Mouse (Mus musculus) MEL (cell line): ENCODE results near the gene D630039A03Rik. TPM values are rescaled to one million over a fixed set of nuclear protein-coding genes. Genes with fewer than 3 reads are reported as not detected.

Experiments used
- DNase-seq: peaks from one replicate; pipeline ENCODE4 v3.0.0; 2011; ENCODE audit warnings: low read depth, low spot score
- H3K27ac ChIP-seq: 2 replicates; pipeline ENCODE4 v1.5.1; 2012; ENCODE audit warnings: low read depth, mild to moderate bottlenecking, control low read depth, low read length, moderate library complexity; ENCODE audit not compliant: control insufficient read depth
- H3K27me3 ChIP-seq, 2 experiments: fragments of 150-350 bp in 1 of 2; sonication (generic) in 1 of 2; 2 replicates each; pipeline ENCODE4 v1.6.1; 2012; ENCODE audit warnings: low read length in 2 of 2, mild to moderate bottlenecking in 2 of 2, improper control_type of control experiment in 1 of 2, moderate library complexity in 1 of 2; ENCODE audit not compliant: insufficient read depth in 2 of 2, control insufficient read depth in 1 of 2
- H3K36me3 ChIP-seq, 2 experiments: 2 replicates each; pipeline ENCODE4 v1.6.1; 2012 to 2014; ENCODE audit warnings: low read length in 2 of 2, improper control_type of control experiment in 1 of 2, inconsistent platforms in 1 of 2, mild to moderate bottlenecking in 1 of 2; ENCODE audit not compliant: insufficient read depth in 2 of 2, control insufficient read depth in 1 of 2
- H3K4me1 ChIP-seq, 2 experiments: fragments of 150-350 bp in 1 of 2; sonication (generic) in 1 of 2; 2 replicates each; pipeline ENCODE4 v1.6.1; 2012; ENCODE audit warnings: low read length in 2 of 2, improper control_type of control experiment in 1 of 2, mild to moderate bottlenecking in 1 of 2; ENCODE audit not compliant: insufficient read depth in 2 of 2, control insufficient read depth in 1 of 2
- H3K4me3 ChIP-seq, 2 experiments: fragments of 150-350 bp in 1 of 2; sonication (generic) in 1 of 2; 2 replicates each; pipeline ENCODE4 v1.5.1; 2012; ENCODE audit warnings: low read depth in 2 of 2, low read length in 2 of 2, mild to moderate bottlenecking in 2 of 2, moderate library complexity in 2 of 2, control low read depth in 1 of 2, improper control_type of control experiment in 1 of 2; ENCODE audit not compliant: control insufficient read depth in 1 of 2, insufficient read depth in 1 of 2
- H3K79me2 ChIP-seq: 2 replicates; pipeline ENCODE4 v1.6.1; 2012; ENCODE audit warnings: mild to moderate bottlenecking, low read length, moderate library complexity; ENCODE audit not compliant: control insufficient read depth, poor library complexity, insufficient read depth
- H3K9ac ChIP-seq: 2 replicates; pipeline ENCODE4 v1.6.1; 2012; ENCODE audit warnings: low read depth, mild to moderate bottlenecking, control low read depth, low read length, moderate library complexity; ENCODE audit not compliant: control insufficient read depth, poor library complexity, severe bottlenecking
- H3K9me3 ChIP-seq: fragments of 150-350 bp; sonication (generic); replicated peaks from 2 replicates; pipeline ENCODE4 v1.6.1; 2012; ENCODE audit warnings: mild to moderate bottlenecking, low read length, improper control_type of control experiment, moderate library complexity; ENCODE audit not compliant: insufficient read depth
- BHLHE40 ChIP-seq: IDR thresholded peaks from 2 replicates; pipeline ENCODE4 v1.6.1; 2012; ENCODE audit warnings: low read depth, mild to moderate bottlenecking, inconsistent platforms, low read length, improper control_type of control experiment, borderline replicate concordance
- CHD1 ChIP-seq: IDR thresholded peaks from 2 replicates; pipeline ENCODE4 v1.6.1; 2012; ENCODE audit warnings: low read depth, mild to moderate bottlenecking, inconsistent platforms, low read length, improper control_type of control experiment
- CHD2 ChIP-seq: IDR thresholded peaks from 2 replicates; pipeline ENCODE4 v1.6.1; 2011; ENCODE audit warnings: low read length, improper control_type of control experiment
- CTCF ChIP-seq, 3 experiments: IDR thresholded peaks in 2 of 3; conservative IDR thresholded peaks in 1 of 3; 2 replicates each; pipeline ENCODE4 v1.5.1; 2011 to 2012; ENCODE audit warnings: low read length in 3 of 3, low read depth in 2 of 3, mild to moderate bottlenecking in 2 of 3, improper control_type of control experiment in 1 of 3, inconsistent platforms in 1 of 3, mixed read lengths in 1 of 3, moderate library complexity in 1 of 3; ENCODE audit not compliant: control insufficient read depth in 1 of 3, insufficient read depth in 1 of 3, poor library complexity in 1 of 3, severe bottlenecking in 1 of 3
- E2F4 ChIP-seq: IDR thresholded peaks from 2 replicates; pipeline ENCODE4 v1.6.1; 2011; ENCODE audit warnings: low read depth, low read length, improper control_type of control experiment, borderline replicate concordance
- EP300 ChIP-seq, 2 experiments: IDR thresholded peaks; 2 replicates each; pipeline ENCODE4 v1.6.1; 2011; ENCODE audit warnings: improper control_type of control experiment in 2 of 2, low read length in 2 of 2, low read depth in 1 of 2, mild to moderate bottlenecking in 1 of 2
- ETS1 ChIP-seq: IDR thresholded peaks from 2 replicates; pipeline ENCODE4 v1.6.1; 2012; ENCODE audit warnings: low read depth, mild to moderate bottlenecking, inconsistent platforms, low read length, improper control_type of control experiment, moderate library complexity
- GABPA ChIP-seq: IDR thresholded peaks from 2 replicates; pipeline ENCODE4 v1.6.1; 2012; ENCODE audit warnings: low read depth, mild to moderate bottlenecking, inconsistent platforms, low read length, improper control_type of control experiment, moderate library complexity
- GATA1 ChIP-seq: IDR thresholded peaks from 2 replicates; pipeline ENCODE4 v1.6.1; 2011; ENCODE audit warnings: low read depth, low read length, improper control_type of control experiment
- JUND ChIP-seq: IDR thresholded peaks from 2 replicates; pipeline ENCODE4 v1.6.1; 2011; ENCODE audit warnings: low read depth, mild to moderate bottlenecking, improper control_type of control experiment, low read length
- MYB ChIP-seq: IDR thresholded peaks from 2 replicates; pipeline ENCODE4 v1.6.1; 2011; ENCODE audit warnings: mild to moderate bottlenecking, low read depth, low read length, improper control_type of control experiment
- POLR2A ChIP-seq, 2 experiments: IDR thresholded peaks; 2 replicates each; pipeline ENCODE4 v1.6.1; 2011 to 2012; ENCODE audit warnings: low read length in 2 of 2, mild to moderate bottlenecking in 2 of 2, control low read depth in 1 of 2, improper control_type of control experiment in 1 of 2, low read depth in 1 of 2, moderate library complexity in 1 of 2; ENCODE audit not compliant: control insufficient read depth in 1 of 2, insufficient read depth in 1 of 2, poor library complexity in 1 of 2
- POLR2AphosphoS5 ChIP-seq: IDR thresholded peaks from 2 replicates; pipeline ENCODE4 v1.6.1; 2012; ENCODE audit warnings: low read depth, borderline replicate concordance, mild to moderate bottlenecking, inconsistent platforms, low read length, moderate library complexity, mixed read lengths
- RCOR1 ChIP-seq: IDR thresholded peaks from 2 replicates; pipeline ENCODE4 v1.6.1; 2012; ENCODE audit warnings: low read depth, mild to moderate bottlenecking, inconsistent platforms, low read length, improper control_type of control experiment
- SMC3 ChIP-seq: IDR thresholded peaks from 2 replicates; pipeline ENCODE4 v1.6.1; 2011; ENCODE audit warnings: low read depth, low read length, improper control_type of control experiment
- TAL1 ChIP-seq: IDR thresholded peaks from 2 replicates; pipeline ENCODE4 v1.6.1; 2012; ENCODE audit warnings: mild to moderate bottlenecking, inconsistent platforms, low read length, moderate library complexity, mixed read lengths
- UBTF ChIP-seq: IDR thresholded peaks from 2 replicates; pipeline ENCODE4 v1.6.1; 2012; ENCODE audit warnings: low read depth, mild to moderate bottlenecking, inconsistent platforms, low read length, improper control_type of control experiment, moderate library complexity, borderline replicate concordance; ENCODE audit not compliant: insufficient read depth
- USF1 ChIP-seq: IDR thresholded peaks from 2 replicates; pipeline ENCODE4 v1.6.1; 2014; ENCODE audit warnings: low read depth, mild to moderate bottlenecking, inconsistent platforms, low read length, improper control_type of control experiment, moderate library complexity
- ZC3H11A ChIP-seq: IDR thresholded peaks from 2 replicates; pipeline ENCODE4 v1.6.1; 2012; ENCODE audit warnings: low read depth, mild to moderate bottlenecking, inconsistent platforms, low read length, improper control_type of control experiment
- ZKSCAN1 ChIP-seq: IDR thresholded peaks from 2 replicates; pipeline ENCODE4 v1.6.1; 2012; ENCODE audit warnings: low read depth, mild to moderate bottlenecking, inconsistent platforms, low read length, improper control_type of control experiment, moderate library complexity
- ZMIZ1 ChIP-seq: IDR thresholded peaks from 2 replicates; pipeline ENCODE4 v1.6.1; 2012; ENCODE audit warnings: low read depth, mild to moderate bottlenecking, inconsistent platforms, low read length, improper control_type of control experiment, moderate library complexity
- polyA plus RNA-seq, 2 experiments: library from polyadenylated mRNA; stranded (reverse) in 1 of 2; unstranded in 1 of 2; fragments of >175 nt in 1 of 2; fragments of >200 nt in 1 of 2; gene quantifications; 2 replicates each; pipeline versions ENCODE4 v1.2.1 to v1.2.4; 2012; ENCODE audit warnings: low replicate concordance in 2 of 2, low read depth in 1 of 2; ENCODE audit not compliant: insufficient read length in 2 of 2, insufficient read depth in 1 of 2, missing spikeins in 1 of 2
- total RNA-seq: library from RNA; depleted of rRNA; stranded (reverse); fragments of 300-350 nt; gene quantifications from 2 replicates; pipeline ENCODE4 v1.2.3, GENCODE M21; 2012

The D630039A03Rik gene
- total and polyA plus RNA-seq, 3 experiments, result not detected

GRCm38 (mm10) chr4:57888246-57888645 is 27.9 kb downstream of the D630039A03Rik start:
- no peaks in the 10 kb centered on the region for H3K9me3 ChIP-seq
- no peaks in the 10 kb centered on the region for H3K79me2 ChIP-seq
- no peaks in the 10 kb centered on the region for H3K27me3 ChIP-seq
- no peak overlapping the region for H3K27ac ChIP-seq
- DNase-seq, result no peak
- no peak overlapping the region for H3K4me3 ChIP-seq
- TF ChIP-seq TAL1, result no peak
- no peak for TF ChIP-seq CTCF (IDR thresholded peaks at IDR 0.05 in 2 of 3, conservative IDR thresholded peaks at IDR 0.05 in 1 of 3; ENCODE audit: control insufficient read depth in 1 of 3, insufficient read depth in 1 of 3, low read depth in 2 of 3, low read length in 3 of 3, poor library complexity in 1 of 3, severe bottlenecking in 1 of 3)
- no peak for TF ChIP-seq SMC3
- TF ChIP-seq ETS1, result no peak
- TF ChIP-seq RCOR1, result no peak
- TF ChIP-seq GATA1, result no peak
- TF ChIP-seq GABPA, result no peak
- no peak for TF ChIP-seq UBTF
- TF ChIP-seq USF1, result no peak
- TF ChIP-seq ZKSCAN1, result no peak
- TF ChIP-seq MYB, result no peak
- no peak for TF ChIP-seq BHLHE40
- TF ChIP-seq E2F4, result no peak
- no peak for TF ChIP-seq JUND
- H3K4me1 ChIP-seq, result peaks cover 0 to 5% of the 10 kb centered on the region in 2 experiments; a peak in 2 of 4 replicates
- H3K9ac ChIP-seq, result no peak overlapping the region
- H3K36me3 ChIP-seq, result no peaks in the 10 kb centered on the region

- Histone ChIP-seq H3K9me3 (no peaks in the 10 kb centered on the region), H3K4me3 (no peak overlapping the region), H3K36me3 (no peaks in the 10 kb centered on the region), H3K27me3 (no peaks in the 10 kb centered on the region), H3K4me1 (peaks cover 0 to 5% of the 10 kb centered on the region in 2 experiments; a peak in 2 of 4 replicates), H3K79me2 (no peaks in the 10 kb centered on the region), H3K9ac (no peak overlapping the region), H3K27ac (no peak overlapping the region)
- TF ChIP-seq EP300 (IDR thresholded peaks at IDR 0.05; ENCODE audit: low read depth in 1 of 2, low read length in 2 of 2) (no peak), SMC3 (no peak), CHD1 (no peak), POLR2A (IDR thresholded peaks at IDR 0.05; ENCODE audit: control insufficient read depth in 1 of 2, insufficient read depth in 1 of 2, low read depth in 1 of 2, low read length in 2 of 2, poor library complexity in 1 of 2) (no peak), ZKSCAN1 (no peak), JUND (no peak), CHD2 (no peak), GATA1 (no peak), ZMIZ1 (no peak), ZC3H11A (no peak), E2F4 (no peak), BHLHE40 (no peak), ETS1 (no peak), POLR2AphosphoS5 (no peak)
- no peak for DNase-seq
Observed at GRCm38 (mm10) chr4:57886888-57887230, 29.2 kb downstream of the D630039A03Rik start.
